51 mouse cellular contexts compared by ENCODE assay signal in the genomic region with DNA sequence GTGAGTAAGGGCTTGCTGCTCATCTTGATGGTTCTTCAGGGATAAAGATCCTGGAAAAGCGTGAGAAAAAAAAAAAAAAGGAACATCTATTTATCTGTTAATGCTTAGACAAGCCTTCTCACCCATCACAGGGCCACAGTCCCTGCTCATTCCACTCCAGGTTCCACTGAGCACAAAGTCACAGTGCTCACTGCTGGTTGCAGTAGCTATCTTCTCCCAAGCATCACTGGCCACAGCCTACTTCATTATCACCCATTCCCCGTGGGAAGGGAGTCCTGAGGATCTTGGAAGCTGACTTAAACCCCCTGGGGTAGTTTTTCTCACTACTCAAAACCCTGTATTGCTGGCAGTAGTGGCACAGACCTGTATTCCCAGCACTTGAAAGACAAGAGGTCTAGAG. TPM values are rescaled to one million over a fixed set of nuclear protein-coding genes. Genes with fewer than 3 reads are reported as not detected.
"Had no signal": no experiment of that assay in that cellular context is flagged by ENCODE, and none has a peak within 500 bp of the region (broad histone marks: within the 10 kb centered on the region; RNA-seq: fewer than 3 reads in every experiment).

Gene Pramef20, minus strand, starts transcription at position 23 of the 400 bp plus-strand sequence.

- ATAC-seq: hindbrain, embryonic 16.5 days; hindbrain, postnatal 0 days; inflammation-experienced regulatory T-cells, adult 6 months; intestine, embryonic 15.5 days; intestine, embryonic 16.5 days; intestine, postnatal 0 days had no signal

- H3K27me3 ChIP-seq: heart, embryonic 13.5 days; heart, embryonic 15.5 days; hindbrain, embryonic 12.5 days; hindbrain, embryonic 13.5 days; hindbrain, embryonic 15.5 days; intestine, embryonic 15.5 days; kidney, embryonic 15.5 days had no signal

- DNase-seq: heart, postnatal 10 days; heart, postnatal 14 days; heart, postnatal 36 days; heart, postnatal 4 days; kidney, adult 11 months; kidney, adult 18-20 months; kidney, adult 2 months; kidney, adult 8-10 months; kidney, adult 9 months; kidney, postnatal 10 days; kidney, postnatal 14 days; kidney, postnatal 25 days; kidney, postnatal 36 days; kidney, postnatal 4 days; layer of hippocampus, adult 9-11 months; layer of hippocampus, postnatal 36 days had no signal

- H3K4me3 ChIP-seq: heart, embryonic 13.5 days; heart, embryonic 15.5 days; hindbrain, embryonic 10.5 days; hindbrain, embryonic 12.5 days; hindbrain, embryonic 13.5 days; hindbrain, embryonic 15.5 days; intestine, embryonic 15.5 days; kidney, embryonic 15.5 days; layer of hippocampus, adult 2 months; left cerebral cortex, adult 2 months had no signal

- H3K9me3 ChIP-seq: heart, embryonic 13.5 days; heart, embryonic 15.5 days; intestine, embryonic 15.5 days; kidney, embryonic 15.5 days had no signal

- H3K9ac ChIP-seq: heart, embryonic 13.5 days; heart, embryonic 15.5 days; hindbrain, embryonic 12.5 days; hindbrain, embryonic 13.5 days; hindbrain, embryonic 14.5 days; hindbrain, embryonic 15.5 days; intestine, embryonic 15.5 days; kidney, embryonic 15.5 days had no signal

- H3K4me1 ChIP-seq: heart, embryonic 13.5 days; heart, embryonic 15.5 days; hindbrain, embryonic 10.5 days; hindbrain, embryonic 12.5 days; hindbrain, embryonic 13.5 days; hindbrain, embryonic 15.5 days; intestine, embryonic 15.5 days; kidney, embryonic 15.5 days had no signal

- H3K36me3 ChIP-seq: heart, embryonic 13.5 days; heart, embryonic 15.5 days; hindbrain, embryonic 10.5 days; hindbrain, embryonic 12.5 days; hindbrain, embryonic 13.5 days; hindbrain, embryonic 15.5 days; intestine, embryonic 15.5 days; kidney, embryonic 15.5 days had no signal

- H3K4me2 ChIP-seq: heart, embryonic 11.5 days; heart, embryonic 13.5 days; heart, embryonic 15.5 days; hindbrain, embryonic 12.5 days; hindbrain, embryonic 13.5 days; hindbrain, embryonic 14.5 days; hindbrain, embryonic 15.5 days; intestine, embryonic 15.5 days; kidney, embryonic 15.5 days had no signal

- H3K27ac ChIP-seq: heart, embryonic 13.5 days; heart, embryonic 15.5 days; hindbrain, embryonic 10.5 days; hindbrain, embryonic 12.5 days; hindbrain, embryonic 13.5 days; hindbrain, embryonic 14.5 days; hindbrain, embryonic 15.5 days; hindbrain, postnatal 0 days; intestine, embryonic 15.5 days; kidney, embryonic 15.5 days; kidney, postnatal 0 days; layer of hippocampus, adult 2 months; left cerebral cortex, adult 2 months had no signal

RNA-seq across cellular contexts. Expression of gene Pramef20, which starts in this region (rescaled TPM):
- total RNA-seq: heart, postnatal 10 days; heart, postnatal 14 days; heart, postnatal 25 days; heart, postnatal 36 days; heart, postnatal 4 days; hematopoietic stem cell, adult 5-6 weeks; hindbrain, postnatal 0 days; layer of hippocampus, adult 18-20 months; layer of hippocampus, adult 2 months; layer of hippocampus, adult 8-10 months; layer of hippocampus, postnatal 10 days; layer of hippocampus, postnatal 14 days; layer of hippocampus, postnatal 25 days; layer of hippocampus, postnatal 36 days; left cerebral cortex, adult 18-20 months; left cerebral cortex, adult 2 months; left cerebral cortex, adult 8-10 months had no signal
- polyA plus RNA-seq: heart, embryonic 11.5 days; heart, embryonic 13.5 days; heart, embryonic 14.5 days; heart, embryonic 15.5 days; heart, embryonic 16.5 days; heart, postnatal 0 days; hindbrain, embryonic 10.5 days; hindbrain, embryonic 11.5 days; hindbrain, embryonic 12.5 days; hindbrain, embryonic 13.5 days; hindbrain, embryonic 14.5 days; hindbrain, embryonic 15.5 days; hindbrain, embryonic 16.5 days; hindbrain, postnatal 0 days; inflammation-experienced regulatory T-cells, adult 6 months; intestine, embryonic 14.5 days; intestine, embryonic 15.5 days; intestine, embryonic 16.5 days; intestine, postnatal 0 days; kidney, adult 2 months; kidney, embryonic 14.5 days; kidney, embryonic 15.5 days; kidney, embryonic 16.5 days; kidney, postnatal 0 days; large intestine, adult 2 months had no signal
